Mouse (Mus musculus) ES-E14 (cell line): ENCODE results near the gene Gpcpd1.

Source experiments
- CHD2 ChIP-seq: IDR thresholded peaks from 2 replicates; pipeline ENCODE4 v1.6.1; 2014; ENCODE audit warnings: mild to moderate bottlenecking, low read depth, low read length, inconsistent platforms
- HCFC1 ChIP-seq: IDR thresholded peaks from 2 replicates; pipeline ENCODE4 v1.6.1; 2012; ENCODE audit warnings: low read length, inconsistent platforms, borderline replicate concordance; ENCODE audit not compliant: insufficient read depth
- MAFK ChIP-seq: IDR thresholded peaks from 2 replicates; pipeline ENCODE4 v1.6.1; 2014; ENCODE audit warnings: mild to moderate bottlenecking, low read depth, low read length, inconsistent platforms; ENCODE audit not compliant: insufficient read depth
- ZC3H11A ChIP-seq: IDR thresholded peaks from 2 replicates; pipeline ENCODE4 v1.6.1; 2012; ENCODE audit warnings: low read depth, mild to moderate bottlenecking, inconsistent platforms, low read length, borderline replicate concordance
- ZNF384 ChIP-seq: IDR thresholded peaks from 2 replicates; pipeline ENCODE4 v1.6.1; 2012; ENCODE audit warnings: low read depth, low read length, inconsistent platforms

GRCm38 (mm10) chr2:132514353-132514752, 73.2 kb downstream of the Gpcpd1 start:
- TF ChIP-seq HCFC1 (no peak), CHD2 (no peak), MAFK (no peak), ZNF384 (no peak), ZC3H11A (no peak)
